Mouse (Mus musculus) Patski (cell line): Measurements from ENCODE around the gene F8a. TPM values are rescaled to one million over a fixed set of nuclear protein-coding genes. Genes with fewer than 3 reads are reported as not detected.
"Not testable (repeated sequence)": the region's sequence is repeated elsewhere in the genome, so short reads cannot be mapped to it uniquely, and the experiment has no call there.

Experiments used
- ATAC-seq: fragments of 100-300 bp; one replicate; pipeline ENCODE4 v1.8.0; 2021
- CTCF ChIA-PET: fragments of 350-600 bp; sonication (Branson Sonifier 250); formaldehyde crosslinking; loops from one replicate; lab custom pipeline; 2022; ENCODE audit warnings: inconsistent platforms; lab: Charles Lee
- POLR2A ChIA-PET: fragments of 350-600 bp; sonication (Branson Sonifier 250); formaldehyde crosslinking; loops from one replicate; lab custom pipeline; 2022; ENCODE audit warnings: antibody characterized with exemption, inconsistent platforms; lab: Charles Lee
- DNase-seq: peaks from one replicate; pipeline ENCODE4 v3.0.0-alpha.2; 2011; ENCODE audit warnings: low read depth, low spot score
- H3K27me3 ChIP-seq: fragments of 371-371 bp; one replicate; pipeline ENCODE4 v1.5.1; 2021
- CTCF ChIP-seq: fragments of 100-300 bp; IDR thresholded peaks from one replicate; pipeline ENCODE4 v1.5.1; 2021
- in situ Hi-C: fragments of 300-500 bp; cut with MboI; formaldehyde crosslinking; loops from 3 replicates; pipeline ENCODE4 v1.11.1; 2018; ENCODE audit warnings: low pct_unique_long_range_greater_than_20kb, mixed read lengths
- polyA plus RNA-seq: library from polyadenylated mRNA; unstranded; gene quantifications from one replicate; pipeline ENCODE4 v1.2.3, GENCODE M21; 2021

The F8a gene
- 4.5 TPM for polyA plus RNA-seq

GRCm38 (mm10) chrX:73227914-73228605, at the start of gene F8a:
TSS of gene F8a (plus strand) at chrX:73228291.
- ChIA-PET POLR2A (no interaction called here), CTCF (no interaction called here)
- DNase-seq (no peak), ATAC-seq (peak; percentile 94)
- in situ Hi-C loops: loop anchor here (25.0 kb wide), 2 partner anchors 166 to 209 kb away; partner anchors contain the start of genes Pnma3 and Trex2
- peaks cover 36% of the 10 kb centered on the region for H3K27me3 ChIP-seq
- TF ChIP-seq CTCF: no peak

- in situ Hi-C loops, DNase-seq, POLR2A ChIA-PET, ATAC-seq, H3K27me3 ChIP-seq, CTCF ChIA-PET: not testable (repeated sequence)
Measured at GRCm38 (mm10) chrX:73191934-73192333, 36.2 kb upstream of the F8a start, which contains the start of gene Xlr3b. TSS of gene Xlr3b (plus strand) at chrX:73192207.

- POLR2A ChIA-PET, in situ Hi-C loops: not testable (repeated sequence)
Measured at GRCm38 (mm10) chrX:73213819-73214564, 14.1 kb upstream of the F8a start, which contains the start of gene Xlr4b. TSS of gene Xlr4b (plus strand) at chrX:73214333.

GRCm38 (mm10) chrX:73225365-73225764, 2.7 kb upstream of the F8a start:
- ATAC-seq: no peak
- no peak for DNase-seq
- POLR2A ChIA-PET: no interaction called here
- in situ Hi-C loops: loop anchor here (25.0 kb wide), 2 partner anchors 163 to 212 kb away; partner anchors contain the start of genes Pnma3 and Trex2
- H3K27me3 ChIP-seq: peaks cover 30% of the 10 kb centered on the region
- CTCF ChIA-PET: no interaction called here
- no peak for TF ChIP-seq CTCF

More at GRCm38 (mm10) chrX:73213819-73214564, 14.1 kb upstream of the F8a start, which contains the start of gene Xlr4b:
- H3K27me3 ChIP-seq, ATAC-seq, DNase-seq, CTCF ChIA-PET: not testable (repeated sequence)

- DNase-seq: no peak
- in situ Hi-C loops: loop anchor here (25.0 kb wide), 2 partner anchors 166 to 209 kb away; partner anchors contain the start of genes Pnma3 and Trex2
- peak; percentile 61 for ATAC-seq
- no peak for TF ChIP-seq CTCF
- POLR2A ChIA-PET: no interaction called here
- peaks cover 36% of the 10 kb centered on the region for H3K27me3 ChIP-seq
- CTCF ChIA-PET: no interaction called here
Measured at GRCm38 (mm10) chrX:73228606-73229214, 619 bp downstream of the F8a start.

GRCm38 (mm10) chrX:73229288-73229687, 1.2 kb downstream of the F8a start:
- POLR2A ChIA-PET: no interaction called here
- no peak for TF ChIP-seq CTCF
- CTCF ChIA-PET: no interaction called here
- in situ Hi-C loops: loop anchor here (25.0 kb wide), 2 partner anchors 167 to 208 kb away; partner anchors contain the start of genes Pnma3 and Trex2
- no peak for DNase-seq
- H3K27me3 ChIP-seq: peaks cover 36% of the 10 kb centered on the region
- ATAC-seq: no peak

GRCm38 (mm10) chrX:73242821-73243325, 14.8 kb downstream of the F8a start, which contains the start of gene Xlr4c:
TSS of gene Xlr4c (minus strand) at chrX:73243130.
- POLR2A ChIA-PET: not testable (repeated sequence)
- in situ Hi-C loops: loop anchor here (25.0 kb wide), 2 partner anchors 181 to 194 kb away; partner anchors contain the start of genes Pnma3 and Trex2

GRCm38 (mm10) chrX:73262428-73262827, 34.3 kb downstream of the F8a start:
- CTCF ChIA-PET, DNase-seq, H3K27me3 ChIP-seq, ATAC-seq, POLR2A ChIA-PET, in situ Hi-C loops: not testable (repeated sequence)

More at GRCm38 (mm10) chrX:73242821-73243325, 14.8 kb downstream of the F8a start, which contains the start of gene Xlr4c:
- H3K27me3 ChIP-seq, ATAC-seq, DNase-seq, CTCF ChIA-PET: not testable (repeated sequence)

GRCm38 (mm10) chrX:73265270-73265669, 37.2 kb downstream of the F8a start, which contains the start of gene Xlr3c:
TSS of gene Xlr3c (minus strand) at chrX:73265390.
- in situ Hi-C loops, ATAC-seq, CTCF ChIA-PET, H3K27me3 ChIP-seq, POLR2A ChIA-PET, DNase-seq: not testable (repeated sequence)

Other genes with a start within 250 kb of the F8a start
- 15.8 TPM for gene Zfp185, start 241.0 kb upstream of the F8a start, polyA plus RNA-seq
- gene Pnma5, start 191.2 kb upstream of the F8a start, polyA plus RNA-seq: not detected
- gene Pnma3, start 163.5 kb upstream of the F8a start, polyA plus RNA-seq: not detected
- gene Xlr4a, start 145.8 kb upstream of the F8a start, polyA plus RNA-seq: not detected
- gene Xlr3a, start 131.2 kb upstream of the F8a start, polyA plus RNA-seq: not detected
- gene Gm14685, start 111.2 kb upstream of the F8a start, polyA plus RNA-seq: not detected
- not detected for gene Xlr5b, start 79.5 kb upstream of the F8a start, polyA plus RNA-seq
- not detected for gene DXBay18, start 78.8 kb upstream of the F8a start, polyA plus RNA-seq
- not detected for gene Spin2d, start 51.3 kb upstream of the F8a start, polyA plus RNA-seq
- gene Xlr3b, start 36.1 kb upstream of the F8a start, polyA plus RNA-seq: not detected
- not detected for gene Xlr4b, start 14.0 kb upstream of the F8a start, polyA plus RNA-seq
- not detected for gene Xlr4c, start 14.8 kb downstream of the F8a start, polyA plus RNA-seq
- not detected for gene Xlr3c, start 37.1 kb downstream of the F8a start, polyA plus RNA-seq
- not detected for gene Xlr5a, start 64.7 kb downstream of the F8a start, polyA plus RNA-seq
- not detected for gene Xlr5c, start 64.7 kb downstream of the F8a start, polyA plus RNA-seq
- gene Gm45015, start 108.5 kb downstream of the F8a start, polyA plus RNA-seq: not detected
- gene Zfp275, start 114.3 kb downstream of the F8a start, polyA plus RNA-seq: 12.3 TPM
- gene Gm18336, start 170.4 kb downstream of the F8a start, polyA plus RNA-seq: not detected
- gene Zfp92, start 182.8 kb downstream of the F8a start, polyA plus RNA-seq: 0.01 TPM
- not detected for gene Trex2, start 207.1 kb downstream of the F8a start, polyA plus RNA-seq
- gene Haus7, start 230.8 kb downstream of the F8a start, polyA plus RNA-seq: 23.4 TPM